Mouse (Mus musculus) right cerebral cortex, postnatal 10 days (tissue): ENCODE measurements at regions not wholly inside any gene's neighbourhood (a gene's known extent, or its start where the extent isn't known, plus 50 kb on each side); places are given as distances from the start of the nearest gene placed in this dataset.

Experiments used
- DNase-seq, 2 experiments: peaks; one replicate each; pipeline ENCODE4 v3.0.0; 2021; ENCODE audit warnings: low spot score in 2 of 2

DNA sequence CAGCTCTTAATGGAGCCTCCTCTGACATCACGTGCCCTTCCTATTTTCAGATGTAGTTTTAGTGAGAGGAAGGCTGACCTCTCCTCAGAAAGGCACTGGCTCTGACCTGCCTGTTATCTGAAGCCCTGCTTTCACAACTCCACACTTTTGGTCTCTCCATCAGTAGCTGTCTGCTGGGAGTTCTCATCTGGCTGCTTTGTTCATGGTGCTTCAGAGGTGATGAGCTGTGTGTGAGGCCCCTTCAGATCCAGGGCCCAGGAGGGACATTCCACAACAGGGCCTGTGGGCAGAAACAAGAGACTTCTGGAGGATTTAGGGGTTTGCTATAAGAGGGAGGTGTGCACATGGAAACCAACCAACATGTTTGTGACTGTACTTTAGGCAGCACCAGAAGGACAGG lies 50.8 kb upstream of the Fhl2 start:
- DNase-seq = no peak

GRCm38 (mm10) chr1:43250281-43250680 lies 53.5 kb upstream of the Fhl2 start:
- DNase-seq = no peak

DNA sequence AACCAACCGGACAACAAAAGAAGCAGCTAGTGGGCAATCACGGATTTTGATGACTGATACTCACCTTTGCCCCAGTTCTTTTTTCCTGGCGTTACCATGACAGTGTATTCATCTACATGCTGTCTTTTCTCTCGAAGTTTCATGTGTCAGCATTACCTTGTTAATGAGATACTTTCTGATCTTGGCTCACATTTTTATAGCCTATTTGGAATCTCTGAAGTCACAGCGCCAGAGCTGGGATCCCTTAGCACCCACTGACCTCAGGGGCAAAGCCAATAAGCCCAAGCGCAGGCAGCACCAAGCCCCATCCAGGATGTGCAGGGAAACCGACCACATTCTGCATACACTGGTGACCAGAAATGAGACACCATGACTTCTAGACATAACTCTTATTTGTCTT lies 54.6 kb upstream of the Fhl2 start:
- DNase-seq = no peak

DNA sequence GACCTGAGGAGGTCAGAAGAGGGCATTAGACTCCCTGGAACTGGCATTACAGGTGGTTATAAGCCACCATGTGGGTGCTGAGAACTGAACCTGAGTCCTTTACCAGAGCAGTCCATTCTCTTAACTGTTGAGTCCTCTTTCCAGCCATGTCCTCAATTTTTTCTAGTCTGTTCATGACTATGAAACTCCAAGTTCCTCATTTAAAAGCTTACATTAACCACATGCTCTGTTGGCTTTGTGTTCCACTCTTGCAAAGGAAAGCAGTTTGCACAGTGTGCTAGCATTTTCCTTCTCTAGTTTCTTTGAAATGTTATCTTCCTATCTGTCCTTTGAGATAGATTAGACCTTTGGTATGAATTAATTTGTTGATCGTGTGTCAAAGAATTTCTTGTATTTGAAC lies 57.3 kb upstream of the Fhl2 start:
- no peak for DNase-seq

GRCm38 (mm10) chr1:43256078-43256477 lies 59.3 kb upstream of the Fhl2 start:
- no peak for DNase-seq

GRCm38 (mm10) chr1:43257909-43258308 lies 61.1 kb upstream of the Fhl2 start:
- no peak for DNase-seq

- DNase-seq = no peak
These were observed 63.1 kb upstream of the Fhl2 start for GRCm38 (mm10) chr1:43259841-43260240.

GRCm38 (mm10) chr1:43260491-43260890 lies 63.7 kb upstream of the Fhl2 start:
- no peak for DNase-seq

GRCm38 (mm10) chr1:43264407-43264889 lies 67.7 kb upstream of the Fhl2 start:
- peak; percentile 83 for DNase-seq

- no peak for DNase-seq
These were observed 69.1 kb upstream of the Fhl2 start for GRCm38 (mm10) chr1:43265699-43266455.

DNA sequence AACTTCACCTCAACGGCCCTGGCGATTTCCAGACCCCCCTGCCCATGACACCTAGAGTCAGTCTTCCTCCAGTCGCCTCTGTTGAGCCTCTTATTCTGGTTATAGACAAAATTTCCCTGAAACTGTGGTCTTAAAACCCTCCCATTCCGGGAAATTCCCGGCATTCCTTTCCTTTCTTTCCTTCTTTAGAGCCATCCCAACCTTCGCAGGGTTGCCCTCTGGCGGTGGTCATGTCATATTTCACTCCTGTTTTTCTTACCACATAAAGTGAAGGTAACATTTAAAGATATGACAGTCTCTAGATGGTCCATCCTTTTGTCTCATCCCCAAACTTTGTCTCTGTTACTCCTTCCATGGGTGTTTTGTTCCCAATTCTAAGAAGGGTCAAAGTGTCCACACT lies 72.9 kb upstream of the Fhl2 start:
- no peak for DNase-seq

DNA sequence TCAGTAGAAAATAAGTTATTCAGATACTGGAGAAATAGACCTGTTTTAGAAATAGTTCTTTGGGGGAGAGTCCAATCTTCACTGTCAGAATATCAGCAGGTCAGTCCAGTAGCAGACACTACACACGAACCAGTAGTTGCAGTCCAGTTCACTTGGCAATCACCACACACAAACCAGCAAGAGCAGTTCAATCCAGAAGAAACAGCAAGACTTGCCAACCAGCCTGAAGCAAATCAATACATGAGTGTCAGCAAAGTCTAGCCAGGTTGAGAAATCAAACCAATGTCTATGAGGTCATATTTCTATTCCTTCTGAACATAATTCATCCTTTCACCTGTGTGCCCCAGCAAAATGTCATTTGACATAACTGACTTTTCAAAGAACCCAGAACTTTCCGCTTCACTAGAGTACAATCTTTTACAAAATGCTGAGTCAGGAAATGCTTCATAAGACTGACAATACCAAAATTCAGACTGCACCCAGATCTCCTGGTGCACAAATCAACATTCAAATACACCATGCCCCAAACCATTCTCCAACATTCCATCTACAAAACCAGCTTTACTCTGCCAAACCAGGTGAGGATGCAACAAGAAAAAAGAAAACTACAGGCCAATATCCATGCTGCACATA lies 76.6 kb upstream of the Fhl2 start:
- no peak for DNase-seq

- no peak for DNase-seq
These were observed 95.0 kb upstream of the Fhl2 start for GRCm38 (mm10) chr1:43291736-43292135.

- DNase-seq = no peak
These were observed 95.8 kb upstream of the Fhl2 start for GRCm38 (mm10) chr1:43292561-43292960.

DNA sequence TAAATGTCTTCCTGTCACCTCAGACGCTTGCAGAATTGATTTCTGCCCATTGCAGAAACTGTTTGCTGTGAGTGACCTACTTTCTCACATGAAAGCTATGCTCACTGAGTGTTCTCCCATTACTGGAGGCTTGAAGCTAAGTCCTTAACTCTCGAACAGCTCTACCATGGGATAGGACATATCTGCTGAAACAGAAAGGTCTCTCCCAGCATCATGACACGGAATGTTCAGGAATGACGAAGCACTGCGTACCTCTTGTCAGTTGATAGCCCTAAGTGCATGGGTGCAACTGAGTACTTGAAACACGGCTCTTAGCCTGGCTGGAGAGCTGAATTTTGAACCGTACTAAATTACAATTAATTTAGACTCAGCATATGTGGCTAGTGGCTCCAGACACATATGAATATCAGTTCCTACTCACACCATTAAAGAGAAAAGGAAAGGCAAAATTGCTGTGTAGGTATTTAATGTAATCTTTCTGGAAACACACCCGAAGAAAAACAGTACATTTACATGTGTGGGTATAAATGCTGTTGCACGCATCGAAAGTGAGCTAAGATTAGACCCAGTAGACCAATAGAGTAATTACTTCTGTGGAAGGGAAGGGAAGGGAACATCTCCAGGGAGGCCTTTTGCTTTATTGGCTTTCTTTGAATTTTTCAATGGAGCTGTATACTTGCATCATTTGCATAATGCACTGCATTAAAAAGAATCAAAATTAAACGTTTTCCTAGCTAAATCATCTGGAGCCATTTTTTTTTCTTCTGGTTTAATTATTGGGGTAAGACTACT lies 97.6 kb upstream of the Fhl2 start:
- no peak for DNase-seq

GRCm38 (mm10) chr1:43297579-43297978 lies 100.8 kb upstream of the Fhl2 start:
- DNase-seq = no peak

GRCm38 (mm10) chr1:43298746-43299145 lies 102.0 kb upstream of the Fhl2 start:
- no peak for DNase-seq

- DNase-seq = no peak
These were observed 102.9 kb upstream of the Fhl2 start for GRCm38 (mm10) chr1:43299490-43300302.

- DNase-seq = no peak
These were observed 103.9 kb upstream of the Fhl2 start for GRCm38 (mm10) chr1:43300676-43301075.

DNA sequence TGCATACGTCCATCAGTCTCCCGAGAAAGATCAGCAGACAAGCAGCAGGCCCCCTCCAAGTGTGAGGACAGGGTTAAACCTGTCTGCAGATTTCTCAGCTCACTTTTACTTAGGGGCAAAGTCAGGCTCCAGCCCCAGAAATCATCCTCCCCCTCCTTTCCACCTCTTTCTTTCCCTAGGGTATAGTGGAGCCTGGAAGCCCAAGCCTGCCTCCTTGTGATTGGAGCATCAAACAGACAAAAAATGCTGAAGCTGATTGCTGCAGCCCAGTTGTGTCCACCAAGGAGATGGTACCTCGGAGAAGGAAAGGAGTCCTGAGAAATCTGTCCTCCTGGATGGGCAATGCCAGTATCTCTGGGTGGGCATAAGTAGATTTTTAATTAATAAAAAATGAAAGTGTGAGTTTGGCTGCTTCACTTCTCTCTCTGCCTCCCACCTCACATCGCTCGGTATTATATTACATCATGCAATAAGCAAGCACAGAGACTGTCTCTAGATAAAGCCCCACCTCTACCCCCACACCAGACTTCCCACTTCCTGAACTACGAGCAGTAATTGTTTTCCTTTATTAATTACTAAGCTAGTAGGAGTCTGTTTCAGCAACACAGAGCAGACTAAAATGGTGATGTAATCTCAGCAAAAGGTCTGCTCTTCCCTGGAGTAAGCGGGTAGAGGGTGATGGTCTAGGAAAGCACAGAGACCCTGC lies 105.2 kb upstream of the Fhl2 start:
- DNase-seq = no peak

DNA sequence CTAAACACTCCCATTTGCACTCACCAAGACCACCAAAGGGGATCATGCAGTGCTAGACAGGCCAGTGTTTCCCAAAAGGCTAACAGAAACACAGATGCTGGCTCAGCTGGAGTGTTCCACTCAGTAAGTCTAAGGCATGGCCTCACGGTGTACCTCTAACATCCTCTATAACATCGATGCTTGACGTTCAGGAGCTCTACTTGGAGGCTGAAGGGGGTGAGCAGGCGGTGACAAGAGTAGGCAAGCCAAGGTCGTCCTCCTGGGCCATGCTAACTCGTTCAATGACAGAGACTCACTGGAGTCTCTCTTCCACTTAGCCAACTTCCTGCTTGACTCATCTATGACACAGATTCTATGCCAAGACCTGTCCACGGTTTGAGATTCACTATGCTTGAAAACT lies 105.9 kb upstream of the Fhl2 start:
- DNase-seq = no peak
